In genomic region chr10:13631796-13632195, GRCm38 (mm10) we compare ENCODE assay signal across 15 mouse cellular contexts.
DNase-seq lines count a peak whose midpoint lies in the region; ATAC-seq and TF ChIP-seq lines count a peak whose summit lies in the region.
"Had no signal": no experiment of that assay in that cellular context is flagged by ENCODE, and none has a peak within 500 bp of the region (broad histone marks: within the 10 kb centered on the region; RNA-seq: fewer than 3 reads in every experiment).

No protein-coding gene starts in this region.

- ATAC-seq in hindbrain, embryonic 15.5 days (ENCODE audit: low FRiP score, low read depth), result peak; percentile 56; the same call in 1 of the 2 replicates
- no peak for ATAC-seq in neural tube, embryonic 13.5 days (ENCODE audit: low read depth)
- no peak for ATAC-seq in erythroid progenitor cell, adult 5-6 weeks (replicated peaks; ENCODE audit: low FRiP score, poor library complexity, severe bottlenecking)

- no peaks in the 10 kb centered on the region for H3K36me3 ChIP-seq in hindbrain, embryonic 15.5 days
- H3K36me3 ChIP-seq in hindbrain, embryonic 10.5 days, result no peaks in the 10 kb centered on the region
- no peaks in the 10 kb centered on the region for H3K36me3 ChIP-seq in neural tube, embryonic 13.5 days
- H3K36me3 ChIP-seq: heart, embryonic 13.5 days; midbrain, embryonic 12.5 days had no signal

- H3K4me2 ChIP-seq in hindbrain, embryonic 15.5 days, result no peak overlapping the region
- H3K4me2 ChIP-seq in neural tube, embryonic 13.5 days, result no peak overlapping the region
- H3K4me2 ChIP-seq: heart, embryonic 13.5 days; midbrain, embryonic 12.5 days had no signal

- no peaks in the 10 kb centered on the region for H3K9me3 ChIP-seq in hindbrain, embryonic 15.5 days
- no peaks in the 10 kb centered on the region for H3K9me3 ChIP-seq in hindbrain, embryonic 10.5 days
- H3K9me3 ChIP-seq in neural tube, embryonic 13.5 days, result no peaks in the 10 kb centered on the region
- H3K9me3 ChIP-seq: heart, embryonic 13.5 days; midbrain, embryonic 12.5 days had no signal

- H3K4me1 ChIP-seq in hindbrain, embryonic 15.5 days (replicated peaks), result peaks cover 7% of the 10 kb centered on the region; the same call in 1 of the 2 replicates
- H3K4me1 ChIP-seq in hindbrain, embryonic 10.5 days (replicated peaks), result no peaks in the 10 kb centered on the region; the same call in 1 of the 2 replicates
- H3K4me1 ChIP-seq in neural tube, embryonic 13.5 days (replicated peaks), result 0 out of 2 replicates have a peak, but pooled peaks cover 6% of the 10 kb centered on the region
- H3K4me1 ChIP-seq in olfactory bulb, adult 2 months (ENCODE audit: control insufficient read depth, insufficient read depth, low read length), result peaks cover 3% of the 10 kb centered on the region
- H3K4me1 ChIP-seq: heart, embryonic 13.5 days; midbrain, embryonic 12.5 days had no signal

- no peak for TF ChIP-seq CTCF in brain, embryonic 14.5 days (IDR thresholded peaks at IDR 0.05; ENCODE audit: borderline replicate concordance, extremely low read depth, insufficient read depth, insufficient read length)
- TF ChIP-seq CTCF in olfactory bulb, adult 2 months (IDR thresholded peaks at IDR 0.05; ENCODE audit: insufficient read depth, low read depth, low read length), result no peak

- 44% methylated on average over 3 of the region's 3 CpGs for WGBS in hindbrain, embryonic 15.5 days
- 73% methylated on average over 3 of the region's 3 CpGs for WGBS in hindbrain, embryonic 10.5 days
- 46% methylated on average over 3 of the region's 3 CpGs for WGBS in neural tube, embryonic 13.5 days
- 23% methylated on average over 3 of the region's 3 CpGs for WGBS in olfactory bulb, adult 2 months

- H3K4me3 ChIP-seq in hindbrain, embryonic 15.5 days, result no peak overlapping the region
- H3K4me3 ChIP-seq in hindbrain, embryonic 10.5 days, result no peak overlapping the region
- no peak overlapping the region for H3K4me3 ChIP-seq in neural tube, embryonic 13.5 days
- H3K4me3 ChIP-seq in olfactory bulb, adult 2 months (ENCODE audit: insufficient read depth, low read depth, low read length), result no peak overlapping the region
- H3K4me3 ChIP-seq: heart, embryonic 13.5 days; layer of hippocampus, adult 2 months; midbrain, embryonic 12.5 days had no signal

- no peak for TF ChIP-seq POLR2A in brain, embryonic 14.5 days (IDR thresholded peaks at IDR 0.05; ENCODE audit: borderline replicate concordance, extremely low read depth, insufficient read depth, insufficient read length, poor library complexity, severe bottlenecking)
- no peak for TF ChIP-seq POLR2A in olfactory bulb, adult 2 months (IDR thresholded peaks at IDR 0.05; ENCODE audit: insufficient read depth, low read depth, low read length)

- no peak overlapping the region for H3K9ac ChIP-seq in hindbrain, embryonic 15.5 days
- H3K9ac ChIP-seq in neural tube, embryonic 13.5 days, result no peak overlapping the region
- H3K9ac ChIP-seq: heart, embryonic 13.5 days; midbrain, embryonic 12.5 days had no signal

- H3K27me3 ChIP-seq in hindbrain, embryonic 15.5 days, result no peaks in the 10 kb centered on the region
- H3K27me3 ChIP-seq in hindbrain, embryonic 10.5 days (ENCODE audit: insufficient read depth, poor library complexity, severe bottlenecking), result no peaks in the 10 kb centered on the region
- no peaks in the 10 kb centered on the region for H3K27me3 ChIP-seq in neural tube, embryonic 13.5 days
- H3K27me3 ChIP-seq: CH12.LX; heart, embryonic 13.5 days; midbrain, embryonic 12.5 days had no signal

- H3K27ac ChIP-seq in hindbrain, embryonic 15.5 days (replicated peaks), result no peak overlapping the region
- H3K27ac ChIP-seq in hindbrain, embryonic 10.5 days, result no peak overlapping the region
- 0 out of 2 replicates have a peak overlapping the region, but pooled peaks have one; percentile 33 for H3K27ac ChIP-seq in neural tube, embryonic 13.5 days (replicated peaks)
- peak overlapping the region; percentile 33; the same call in 1 of the 2 replicates for H3K27ac ChIP-seq in olfactory bulb, adult 2 months (ENCODE audit: insufficient read depth, low read depth, low read length)
- H3K27ac ChIP-seq: heart, embryonic 13.5 days; layer of hippocampus, adult 2 months; midbrain, embryonic 12.5 days had no signal

- no peak for DNase-seq in hindbrain, embryonic 10.5 days (ENCODE audit: low spot score)
- DNase-seq in neural tube, embryonic 10.5 days (ENCODE audit: extremely low spot score, low spot score), result no peak
- DNase-seq in brain, embryonic 14.5 days (ENCODE audit: low read depth), result peak; percentile 24
- DNase-seq: adrenal gland, adult 8-10 months; cerebellum, postnatal 25 days; kidney, adult 9 months; liver had no signal

Comparison
In these comparisons a context has a peak if more than half of its experiments do, and no peak if none do; other contexts are left out.
1. H3K27ac ChIP-seq: peak in neural tube, embryonic 13.5 days (single experiment) and olfactory bulb, adult 2 months (single experiment); none in hindbrain, embryonic 15.5 days (single experiment) and hindbrain, embryonic 10.5 days (single experiment).